Mouse (Mus musculus) left cerebral cortex, adult 2 months (tissue): ENCODE measurements around the gene Smg6. TPM values are rescaled to one million over a fixed set of nuclear protein-coding genes. Genes with fewer than 3 reads are reported as not detected.

Experiments used
- DNase-seq, 2 experiments: peaks; one replicate each; pipeline ENCODE4 v3.0.0; 2021 to 2022; ENCODE audit warnings: low spot score in 2 of 2, mixed read lengths in 1 of 2; ENCODE audit errors: extremely low spot score in 1 of 2
- H3K27ac ChIP-seq: fragments of 200-600 bp; 2 replicates; pipeline ENCODE4 v1.8.1; 2022
- H3K4me3 ChIP-seq: fragments of 200-600 bp; 2 replicates; pipeline ENCODE4 v1.8.1; 2022
- CTCF ChIP-seq: fragments of 200-600 bp; IDR thresholded peaks from 2 replicates; pipeline ENCODE4 v1.8.1; 2022; ENCODE audit warnings: antibody characterized with exemption, mild to moderate bottlenecking, moderate library complexity
- intact Hi-C: fragments of 180-260 bp; cut with DNase I; formaldehyde crosslinking; loops from one replicate; pipeline ENCODE4 v1.15.1; 2025
- total RNA-seq, 2 experiments: library from RNA; stranded (reverse); gene quantifications; 2 replicates each; pipeline ENCODE4 v1.2.3; 2021

The Smg6 gene
- total RNA-seq, 2 experiments from 2014 or later = 30.9 to 32.6 TPM

DNA sequence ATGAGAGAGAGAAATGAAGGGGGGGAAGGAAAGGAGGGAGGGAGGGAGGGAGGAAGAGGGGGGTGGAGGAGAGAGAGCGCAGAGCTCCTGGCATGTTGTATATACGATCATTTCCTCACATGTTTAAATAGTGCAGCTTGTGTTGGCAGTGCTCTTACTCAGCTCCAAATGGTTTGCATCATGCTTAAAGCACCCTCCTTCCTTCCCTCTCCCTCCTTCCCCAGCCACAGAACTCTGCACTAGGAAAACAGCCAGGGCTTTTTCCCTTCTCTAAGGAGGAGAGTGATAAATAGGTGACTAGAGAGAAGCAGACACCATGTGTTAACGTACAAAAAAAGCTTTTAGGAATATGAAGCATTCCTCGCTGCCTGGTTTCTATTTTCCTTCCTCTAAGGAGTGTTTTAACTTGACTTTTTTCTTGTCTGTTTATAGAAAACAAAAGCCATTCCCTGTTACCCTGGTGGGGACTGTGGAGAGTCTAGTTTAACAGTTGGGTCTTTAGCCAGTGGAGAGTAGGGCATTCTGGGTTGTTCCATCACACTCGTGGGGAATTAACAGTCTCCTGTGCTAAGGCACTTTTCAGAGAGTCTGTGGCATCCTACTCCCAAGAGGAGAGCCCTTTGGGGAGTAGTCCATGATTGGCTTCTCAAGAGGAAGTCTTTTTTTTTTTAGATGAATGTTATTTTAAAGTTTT is 128.7 kb downstream of the Smg6 start:
- Histone ChIP-seq H3K4me3 (no peak overlapping the region), H3K27ac (peak overlapping the region; percentile 30)
- intact Hi-C loops = loop anchor here (5.0 kb wide), 1 partner anchor 63 kb away; no protein-coding TSS in a partner anchor
- TF ChIP-seq CTCF = no peak
- DNase-seq = peak in 1 of 2 experiments; percentile 20

DNA sequence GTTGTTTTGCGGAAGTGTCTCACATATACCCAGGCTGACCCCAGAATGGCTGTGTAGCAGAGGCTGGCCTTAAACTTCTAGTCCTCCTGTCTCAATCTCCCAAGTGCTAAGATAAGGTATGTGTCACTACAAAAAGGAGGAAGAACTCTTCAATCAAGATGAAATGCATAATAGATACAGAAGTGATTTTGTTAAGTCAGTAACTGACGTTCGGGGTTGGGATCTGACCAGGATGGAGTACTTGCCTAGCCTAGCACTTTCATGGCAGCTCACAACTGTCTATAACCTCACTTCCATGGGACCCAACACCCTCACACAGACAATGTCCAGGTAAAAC is 129.2 kb downstream of the Smg6 start:
- no peak for TF ChIP-seq CTCF
- peak overlapping the region; percentile 30; the same call in 1 of the 2 replicates for H3K27ac ChIP-seq
- H3K4me3 ChIP-seq = no peak overlapping the region
- no peak for DNase-seq
- intact Hi-C loops = loop anchor here (5.0 kb wide), 1 partner anchor 62 kb away; no protein-coding TSS in a partner anchor

DNA sequence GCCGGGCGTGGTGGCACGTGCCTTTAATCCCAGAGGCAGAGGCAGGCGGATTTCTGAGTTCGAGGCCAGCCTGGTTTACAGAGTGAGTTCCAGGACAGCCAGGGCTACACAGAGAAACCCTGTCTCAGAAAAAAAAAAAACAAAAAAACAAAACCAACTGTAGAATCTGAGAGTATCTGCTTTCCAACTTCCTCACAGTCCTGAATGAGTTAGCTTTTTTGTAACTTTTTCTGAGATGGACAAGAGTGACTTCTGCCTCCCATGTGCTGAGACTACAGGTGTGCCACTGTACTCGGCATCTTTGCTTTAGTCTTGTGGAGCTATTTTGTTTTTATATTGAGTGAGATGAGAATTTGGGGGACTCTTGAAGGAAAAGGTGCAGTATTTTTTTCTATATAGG is 137.0 kb downstream of the Smg6 start:
- intact Hi-C loops = no loop called here
- Histone ChIP-seq H3K4me3 (no peak overlapping the region), H3K27ac (no peak overlapping the region)
- DNase-seq = no peak
- TF ChIP-seq CTCF = no peak

DNA sequence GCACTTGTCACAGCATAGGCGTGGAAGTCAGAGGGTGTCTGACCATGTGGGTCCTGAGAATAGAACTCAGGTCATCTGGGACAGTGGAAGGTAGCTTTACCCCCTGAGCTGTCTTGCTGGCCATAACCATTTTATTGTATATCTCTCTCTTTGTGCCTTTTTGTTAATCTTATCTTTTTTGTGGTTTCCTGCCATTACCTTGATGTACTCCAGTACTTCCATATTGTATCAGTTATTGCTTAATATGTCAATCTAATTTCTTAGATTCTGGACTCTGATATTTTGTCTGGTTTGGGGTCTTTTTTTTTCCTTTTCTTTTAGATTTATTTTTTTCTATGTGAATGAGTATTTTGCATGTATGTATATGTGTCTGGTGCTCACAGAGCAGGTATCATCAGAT is 138.6 kb downstream of the Smg6 start:
- DNase-seq = no peak
- intact Hi-C loops = no loop called here
- Histone ChIP-seq H3K27ac (no peak overlapping the region), H3K4me3 (no peak overlapping the region)
- TF ChIP-seq CTCF = no peak

DNA sequence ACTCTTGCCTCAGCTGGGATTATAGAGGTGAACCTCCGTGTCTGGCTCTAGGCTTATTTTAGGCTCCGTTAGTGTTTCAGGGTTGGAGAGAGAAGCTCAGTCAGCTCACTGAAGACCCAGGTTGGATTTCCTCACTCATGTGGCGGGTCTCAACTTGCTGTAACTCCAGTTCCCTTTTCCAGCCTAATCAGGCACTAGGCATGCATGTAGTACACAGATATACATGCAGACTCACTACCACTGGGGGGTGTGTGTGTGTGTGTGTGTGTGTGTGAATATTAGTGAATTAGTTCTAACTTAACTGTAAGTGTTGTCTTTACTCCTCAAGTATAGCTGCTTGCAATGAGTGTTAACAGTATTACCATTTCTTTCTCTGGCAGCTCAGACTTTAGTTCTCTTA is 145.7 kb downstream of the Smg6 start:
- H3K4me3 ChIP-seq = no peak overlapping the region
- DNase-seq = no peak
- intact Hi-C loops = no loop called here
- no peak for TF ChIP-seq CTCF
- H3K27ac ChIP-seq = no peak overlapping the region

DNA sequence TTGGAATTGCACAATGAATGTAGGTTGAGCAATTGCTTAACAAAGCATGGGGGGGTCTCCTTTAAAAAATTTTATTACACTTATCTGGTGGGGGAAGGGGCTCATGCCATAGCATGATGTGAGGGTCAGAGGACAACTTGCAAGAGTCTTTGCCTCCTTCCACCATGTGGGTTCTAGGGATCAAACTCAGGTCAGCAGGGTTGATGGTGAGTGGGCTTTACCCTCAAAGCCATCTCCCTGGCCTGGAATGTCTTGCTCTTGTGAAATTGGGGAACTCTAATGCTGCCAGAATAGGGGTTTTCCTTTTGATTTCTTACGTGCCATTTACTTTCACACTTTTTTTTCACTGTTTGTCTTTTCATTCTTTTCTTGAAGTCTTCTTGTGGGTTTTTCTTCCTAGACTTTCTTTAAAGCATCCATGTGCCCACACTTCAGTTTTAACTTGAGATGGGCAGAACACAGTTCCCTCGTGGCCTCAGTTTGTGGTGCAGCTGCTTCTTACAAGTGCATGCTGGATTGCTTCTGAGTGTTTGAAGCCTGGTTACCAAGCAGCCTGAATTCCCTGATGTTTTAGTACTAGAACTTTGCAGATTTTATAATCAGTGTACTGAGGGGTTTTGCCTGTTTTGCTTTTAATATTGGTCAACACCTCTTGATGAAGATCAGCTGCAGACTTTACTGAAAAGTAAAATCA is 147.5 kb downstream of the Smg6 start:
- no peak for DNase-seq
- no peak overlapping the region for H3K4me3 ChIP-seq
- no peak overlapping the region for H3K27ac ChIP-seq
- TF ChIP-seq CTCF = no peak; the same call in 1 of the 2 replicates
- intact Hi-C loops = no loop called here

DNA sequence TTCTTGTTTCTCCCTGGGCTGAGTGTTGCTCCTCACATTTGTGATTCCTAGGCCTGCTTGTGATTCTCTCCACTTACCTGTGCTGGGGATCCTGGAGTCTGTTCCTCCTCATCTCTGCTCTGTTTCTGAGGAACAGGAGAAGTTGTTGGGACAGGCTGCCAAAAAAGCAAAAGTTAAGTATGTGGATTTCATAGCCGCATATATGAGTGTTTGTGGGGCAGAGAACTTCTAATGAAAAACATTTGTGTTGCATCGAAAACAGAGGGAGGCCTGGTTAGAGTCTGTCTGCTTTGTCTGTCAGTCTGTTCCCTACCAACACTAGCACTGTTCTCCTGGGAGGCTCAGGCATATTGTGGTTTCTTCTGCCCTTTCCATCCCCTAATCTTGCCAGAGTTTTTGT is 148.1 kb downstream of the Smg6 start:
- H3K27ac ChIP-seq = no peak overlapping the region
- no peak overlapping the region for H3K4me3 ChIP-seq
- intact Hi-C loops = no loop called here
- TF ChIP-seq CTCF = no peak
- no peak for DNase-seq

DNA sequence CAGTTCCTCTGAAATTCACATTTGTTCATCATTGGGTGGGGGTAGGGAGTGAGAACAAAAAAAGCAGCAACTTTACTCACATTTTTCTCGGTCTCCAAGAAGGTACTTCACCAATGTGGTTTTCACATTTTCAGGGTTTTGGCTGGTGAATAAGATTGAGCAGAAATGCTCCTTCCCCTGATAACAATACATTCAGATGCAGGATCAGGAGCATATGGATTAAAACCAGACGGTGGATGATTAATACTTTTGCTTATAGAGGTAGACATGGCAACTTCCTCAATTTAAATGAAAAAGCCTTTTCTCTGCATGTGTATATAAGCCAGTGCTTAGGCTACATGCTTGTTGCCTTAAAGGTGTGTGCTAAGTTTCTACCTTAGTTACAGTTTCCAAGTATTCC is 148.9 kb downstream of the Smg6 start:
- Histone ChIP-seq H3K4me3 (no peak overlapping the region), H3K27ac (no peak overlapping the region)
- no peak for TF ChIP-seq CTCF
- no peak for DNase-seq
- intact Hi-C loops = no loop called here

DNA sequence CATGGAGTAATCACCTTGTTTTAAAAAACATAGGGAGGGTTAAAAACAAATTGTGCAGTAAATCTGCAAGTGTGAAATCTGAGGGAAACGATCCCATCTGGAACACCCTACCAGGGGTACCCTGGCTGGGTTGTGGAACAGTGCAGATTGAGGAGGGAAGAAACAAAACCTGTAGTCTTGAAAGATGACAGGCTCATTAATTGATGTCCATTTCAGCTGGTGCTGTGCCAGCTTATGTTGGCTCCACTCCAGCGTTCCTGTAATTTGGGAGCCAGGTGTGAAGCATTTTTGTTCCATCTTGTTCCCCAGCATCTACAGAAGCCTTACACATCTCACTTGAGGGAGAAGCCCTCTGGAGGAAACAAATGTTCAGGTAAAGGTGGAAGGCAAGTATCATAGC is 153.0 kb downstream of the Smg6 start:
- H3K4me3 ChIP-seq = no peak overlapping the region
- DNase-seq = no peak
- TF ChIP-seq CTCF = no peak
- H3K27ac ChIP-seq = no peak overlapping the region
- intact Hi-C loops = no loop called here

DNA sequence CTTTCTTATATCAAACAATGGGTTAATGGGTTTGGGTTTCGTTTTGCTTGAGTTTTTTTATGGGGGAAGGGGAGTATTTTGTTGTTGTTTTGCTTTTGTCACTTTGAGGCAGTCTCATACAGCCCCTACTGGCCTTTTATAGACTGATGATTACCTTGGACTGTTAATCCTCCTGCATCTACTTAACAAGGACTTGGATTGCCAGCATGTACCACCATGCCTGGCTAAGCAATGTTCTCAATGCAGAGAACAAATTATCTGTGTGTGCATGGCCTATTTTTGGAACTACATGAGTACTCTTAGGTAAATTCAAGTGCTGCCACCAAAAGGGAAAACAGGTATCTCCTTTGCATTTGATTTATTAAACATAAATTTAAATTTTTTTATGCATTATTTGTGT is 157.4 kb downstream of the Smg6 start:
- no peak for DNase-seq
- no peak overlapping the region for H3K27ac ChIP-seq
- H3K4me3 ChIP-seq = no peak overlapping the region
- TF ChIP-seq CTCF = no peak
- intact Hi-C loops = no loop called here

DNA sequence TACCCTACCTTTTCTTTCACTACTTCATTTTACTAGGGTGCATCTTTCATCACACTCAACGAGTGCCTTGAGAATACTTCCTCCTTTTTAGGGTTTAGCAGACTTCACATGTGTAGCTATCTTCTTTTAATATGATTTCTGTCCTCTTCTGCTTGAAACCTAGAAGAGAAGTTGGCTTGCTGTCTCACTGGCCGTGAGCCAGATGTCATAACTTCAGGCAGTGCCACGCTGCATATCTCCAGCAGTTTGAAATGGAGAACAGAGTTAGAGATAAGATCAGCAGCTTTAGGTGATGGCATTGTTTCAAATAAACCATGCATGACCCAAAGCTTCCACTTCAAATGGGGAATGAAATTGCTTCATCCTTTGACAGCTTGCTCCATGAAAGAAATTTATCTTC is 166.5 kb downstream of the Smg6 start:
- intact Hi-C loops = no loop called here
- no peak overlapping the region for H3K4me3 ChIP-seq
- no peak for DNase-seq
- TF ChIP-seq CTCF = no peak
- no peak overlapping the region; the same call in 1 of the 2 replicates for H3K27ac ChIP-seq

DNA sequence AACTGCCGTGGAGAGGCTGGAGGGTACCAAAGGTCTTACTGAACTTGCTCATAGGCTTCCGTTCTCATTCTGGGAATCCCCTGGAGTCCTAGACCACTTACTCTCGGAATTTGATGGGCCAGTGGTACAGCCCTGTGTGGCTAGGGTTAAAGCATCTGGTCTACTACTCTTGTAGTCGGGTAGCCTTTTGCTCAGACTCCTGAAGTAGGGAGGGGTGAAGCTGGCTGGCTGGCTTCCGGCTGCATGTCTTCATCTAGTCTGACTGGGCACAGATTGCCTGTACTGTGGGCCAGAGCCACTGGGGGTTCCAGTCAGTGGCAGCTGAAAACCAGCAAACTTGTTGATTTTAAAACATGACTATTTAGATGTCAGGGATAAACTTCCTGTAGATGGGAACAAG is 167.0 kb downstream of the Smg6 start:
- no peak; the same call in 1 of the 2 replicates for TF ChIP-seq CTCF
- intact Hi-C loops = no loop called here
- no peak for DNase-seq
- H3K4me3 ChIP-seq = no peak overlapping the region
- H3K27ac ChIP-seq = no peak overlapping the region

DNA sequence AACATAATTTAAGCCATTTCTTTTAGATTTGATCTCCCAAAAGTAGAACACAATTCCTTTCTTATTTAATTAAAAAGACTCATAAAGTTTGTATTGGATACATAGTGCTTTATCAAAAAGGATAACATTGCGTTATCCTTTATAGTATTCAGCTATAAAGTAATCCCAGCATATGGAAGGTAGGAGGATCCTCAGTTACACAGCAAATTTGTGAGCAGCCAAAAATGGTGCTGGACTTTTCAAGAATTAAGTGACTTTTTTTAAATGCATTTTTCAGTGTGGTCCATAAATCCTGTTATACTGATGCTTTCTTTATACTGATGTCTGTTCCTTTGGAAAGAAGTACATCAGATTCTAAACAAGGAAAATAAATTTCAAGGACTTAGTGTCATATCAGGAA is 169.1 kb downstream of the Smg6 start:
- no peak for TF ChIP-seq CTCF
- intact Hi-C loops = no loop called here
- no peak for DNase-seq
- H3K27ac ChIP-seq = no peak overlapping the region
- no peak overlapping the region for H3K4me3 ChIP-seq
